Mouse (Mus musculus): ENCODE measurements around the gene Cdk10. TPM values are rescaled to one million over a fixed set of nuclear protein-coding genes. Genes with fewer than 3 reads are reported as not detected.

The Cdk10 gene
- polyA plus RNA-seq, 1 experiment, result 39.4 TPM

DNA sequence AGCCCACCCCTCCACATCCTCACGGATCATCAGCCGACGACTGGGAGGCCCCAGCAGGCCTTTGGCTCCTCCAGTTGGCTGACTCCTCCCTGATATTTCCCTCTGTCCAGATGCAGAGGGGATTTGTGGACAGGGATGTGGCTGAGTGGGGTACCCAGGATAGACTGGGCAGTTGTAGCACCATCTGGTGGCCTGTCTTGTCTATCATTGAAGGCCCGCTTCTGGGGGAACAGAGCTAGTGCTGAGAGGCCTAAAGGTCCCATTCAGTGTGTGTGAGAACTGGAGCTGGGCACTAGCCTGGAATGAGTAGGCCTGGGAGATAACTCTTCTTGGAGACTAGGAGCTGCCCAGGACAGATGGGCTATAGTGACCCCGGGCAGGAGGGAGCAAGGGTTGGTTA lies 7.1 kb downstream of the Cdk10 start:
- Histone ChIP-seq H3K4me3 (replicated peaks) (no peak overlapping the region), H3K9me3 (no peaks in the 10 kb centered on the region), H3K4me1 (peaks cover 22% of the 10 kb centered on the region), H3K36me3 (replicated peaks; ENCODE audit: low read length) (peaks cover 59% of the 10 kb centered on the region), H3K27me3 (replicated peaks) (peaks cover 28% of the 10 kb centered on the region)
- TF ChIP-seq GATA1 (IDR thresholded peaks at IDR 0.05; ENCODE audit: borderline replicate concordance, low read length) (no peak), FLI1 (IDR thresholded peaks at IDR 0.05; ENCODE audit: low read length) (no peak)

GRCm38 (mm10) chr8:123232553-123232952 lies 7.9 kb downstream of the Cdk10 start:
- no peak for TF ChIP-seq FLI1 (IDR thresholded peaks at IDR 0.05; ENCODE audit: low read length)
- TF ChIP-seq GATA1 (IDR thresholded peaks at IDR 0.05; ENCODE audit: borderline replicate concordance, low read length), result no peak
- Histone ChIP-seq H3K9me3 (no peaks in the 10 kb centered on the region), H3K4me3 (replicated peaks) (no peak overlapping the region), H3K4me1 (peaks cover 22% of the 10 kb centered on the region), H3K36me3 (replicated peaks; ENCODE audit: low read length) (peaks cover 51% of the 10 kb centered on the region), H3K27me3 (replicated peaks) (peaks cover 31% of the 10 kb centered on the region)

DNA sequence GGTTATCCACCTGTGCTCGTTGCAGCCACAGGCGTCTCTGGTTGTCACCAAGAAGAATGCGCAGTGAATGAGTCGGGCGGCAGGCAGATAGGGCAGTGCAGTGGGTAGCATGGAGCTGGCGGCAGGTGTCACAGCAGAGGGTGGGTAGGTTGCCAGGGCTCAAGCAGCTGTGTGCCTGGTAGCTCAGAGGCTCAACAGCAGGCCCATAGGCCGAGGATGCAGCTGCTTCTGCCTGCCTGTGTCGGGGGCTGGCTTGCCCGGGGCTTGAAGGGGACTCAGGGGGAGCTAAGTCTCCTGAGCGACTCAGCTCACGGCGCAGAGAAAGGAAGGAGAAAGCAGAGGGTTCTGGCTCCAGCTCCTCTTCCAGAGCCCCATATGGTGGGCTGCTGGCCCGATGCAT lies 8.7 kb downstream of the Cdk10 start:
- Histone ChIP-seq H3K27me3 (replicated peaks) (peaks cover 31% of the 10 kb centered on the region), H3K4me3 (replicated peaks) (no peak overlapping the region), H3K36me3 (replicated peaks; ENCODE audit: low read length) (peaks cover 43% of the 10 kb centered on the region), H3K4me1 (peaks cover 22% of the 10 kb centered on the region), H3K9me3 (no peaks in the 10 kb centered on the region)
- no peak for TF ChIP-seq FLI1 (IDR thresholded peaks at IDR 0.05; ENCODE audit: low read length)
- no peak for TF ChIP-seq GATA1 (IDR thresholded peaks at IDR 0.05; ENCODE audit: borderline replicate concordance, low read length)

GRCm38 (mm10) chr8:123233760-123234159 lies 9.1 kb downstream of the Cdk10 start:
- Histone ChIP-seq H3K4me1 (peaks cover 22% of the 10 kb centered on the region), H3K9me3 (no peaks in the 10 kb centered on the region), H3K4me3 (replicated peaks) (no peak overlapping the region), H3K36me3 (replicated peaks; ENCODE audit: low read length) (peaks cover 38% of the 10 kb centered on the region), H3K27me3 (replicated peaks) (peaks cover 31% of the 10 kb centered on the region)
- no peak for TF ChIP-seq FLI1 (IDR thresholded peaks at IDR 0.05; ENCODE audit: low read length)
- TF ChIP-seq GATA1 (IDR thresholded peaks at IDR 0.05; ENCODE audit: borderline replicate concordance, low read length), result no peak

DNA sequence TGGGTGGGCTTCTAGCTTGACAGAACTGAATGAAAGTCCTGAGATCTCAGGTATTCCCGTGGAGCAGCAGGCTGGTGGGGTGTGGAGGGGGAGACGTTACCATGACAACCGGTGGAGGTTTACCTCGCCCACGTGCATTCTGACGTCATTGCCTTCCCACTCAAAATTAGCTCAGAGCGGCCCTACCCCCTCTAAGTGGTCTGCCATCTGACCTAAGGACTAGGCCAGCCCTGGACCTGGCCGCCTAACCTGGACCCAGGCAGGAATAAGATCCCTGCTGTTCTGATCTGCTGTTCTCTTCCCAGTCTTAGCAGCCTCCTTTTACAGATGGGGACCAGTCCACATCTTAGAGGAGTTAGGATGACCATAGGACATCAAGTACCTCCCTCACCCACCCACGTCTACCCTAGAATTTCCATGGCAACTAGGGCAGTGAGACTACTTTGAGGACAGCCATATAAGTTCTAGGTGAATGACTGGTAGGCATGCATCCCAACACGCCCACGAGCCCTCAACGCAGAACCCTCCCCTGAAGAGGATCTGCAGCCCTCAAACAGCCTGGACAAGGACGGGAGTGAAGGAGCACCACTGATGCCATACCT lies 10.4 kb downstream of the Cdk10 start:
- peaks cover 32% of the 10 kb centered on the region for H3K36me3 ChIP-seq (replicated peaks; ENCODE audit: low read length)
- no peak for TF ChIP-seq GATA1 (IDR thresholded peaks at IDR 0.05; ENCODE audit: borderline replicate concordance, low read length)
- TF ChIP-seq FLI1 (IDR thresholded peaks at IDR 0.05; ENCODE audit: low read length), result no peak
- H3K4me3 ChIP-seq (replicated peaks), result peak overlapping the region; percentile 99
- H3K4me1 ChIP-seq, result peaks cover 22% of the 10 kb centered on the region
- no peaks in the 10 kb centered on the region for H3K9me3 ChIP-seq
- H3K27me3 ChIP-seq (replicated peaks), result peaks cover 33% of the 10 kb centered on the region

GRCm38 (mm10) chr8:123235520-123236497 lies 11.2 kb downstream of the Cdk10 start, which contains the start of gene Spata2l:
Spata2l (minus strand) TSS chr8:123236233.
- H3K36me3 ChIP-seq (replicated peaks; ENCODE audit: low read length), result peaks cover 28% of the 10 kb centered on the region

GRCm38 (mm10) chr8:123239398-123239797 lies 14.8 kb downstream of the Cdk10 start:
- H3K36me3 ChIP-seq (replicated peaks; ENCODE audit: low read length), result peaks cover 35% of the 10 kb centered on the region

More at GRCm38 (mm10) chr8:123235520-123236497, 11.2 kb downstream of the Cdk10 start, which contains the start of gene Spata2l:
- Histone ChIP-seq H3K9me3 (no peaks in the 10 kb centered on the region), H3K4me1 (peaks cover 22% of the 10 kb centered on the region), H3K27me3 (replicated peaks) (peaks cover 33% of the 10 kb centered on the region), H3K4me3 (replicated peaks) (peak within 1 kb of the TSS; percentile 99)
- TF ChIP-seq GATA1 (IDR thresholded peaks at IDR 0.05; ENCODE audit: borderline replicate concordance, low read length), result no peak
- no peak for TF ChIP-seq FLI1 (IDR thresholded peaks at IDR 0.05; ENCODE audit: low read length)

GRCm38 (mm10) chr8:123242107-123242923 lies 17.7 kb downstream of the Cdk10 start:
- Histone ChIP-seq H3K9me3 (no peaks in the 10 kb centered on the region), H3K4me1 (peaks cover 3% of the 10 kb centered on the region), H3K36me3 (replicated peaks; ENCODE audit: low read length) (peaks cover 64% of the 10 kb centered on the region), H3K4me3 (replicated peaks) (no peak overlapping the region), H3K27me3 (replicated peaks) (peaks cover 3% of the 10 kb centered on the region)
- TF ChIP-seq GATA1 (IDR thresholded peaks at IDR 0.05; ENCODE audit: borderline replicate concordance, low read length) (no peak), FLI1 (IDR thresholded peaks at IDR 0.05; ENCODE audit: low read length) (no peak)

More at GRCm38 (mm10) chr8:123239398-123239797, 14.8 kb downstream of the Cdk10 start:
- peaks cover 24% of the 10 kb centered on the region for H3K27me3 ChIP-seq (replicated peaks)
- H3K4me1 ChIP-seq, result peaks cover 25% of the 10 kb centered on the region
- no peaks in the 10 kb centered on the region for H3K9me3 ChIP-seq
- TF ChIP-seq GATA1 (IDR thresholded peaks at IDR 0.05; ENCODE audit: borderline replicate concordance, low read length) (no peak), FLI1 (IDR thresholded peaks at IDR 0.05; ENCODE audit: low read length) (no peak)
- H3K4me3 ChIP-seq (replicated peaks), result no peak overlapping the region

DNA sequence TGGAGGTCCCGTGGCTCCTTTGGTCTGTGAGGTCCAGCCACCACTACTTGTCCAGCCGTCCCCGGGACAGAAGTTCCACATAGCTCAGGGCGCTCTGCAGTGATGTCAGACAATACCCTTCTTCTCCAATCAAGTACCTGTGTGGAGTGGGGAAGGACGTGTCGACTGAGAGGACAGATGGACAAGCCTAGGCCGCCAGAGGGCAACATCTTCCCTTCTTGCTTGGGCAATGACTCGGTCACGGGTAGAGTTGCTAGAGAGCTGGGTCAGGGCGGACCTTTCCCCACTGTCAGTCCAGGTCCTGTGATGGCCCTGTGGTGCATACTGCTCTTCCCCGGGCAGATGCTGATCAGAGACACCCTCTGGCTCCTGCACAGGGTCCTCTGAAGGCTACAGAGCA lies 18.4 kb downstream of the Cdk10 start:
- Histone ChIP-seq H3K27me3 (replicated peaks) (peaks cover 3% of the 10 kb centered on the region), H3K4me1 (peaks cover 3% of the 10 kb centered on the region), H3K36me3 (replicated peaks; ENCODE audit: low read length) (peaks cover 71% of the 10 kb centered on the region), H3K9me3 (no peaks in the 10 kb centered on the region), H3K4me3 (replicated peaks) (no peak overlapping the region)
- TF ChIP-seq GATA1 (IDR thresholded peaks at IDR 0.05; ENCODE audit: borderline replicate concordance, low read length) (no peak), FLI1 (IDR thresholded peaks at IDR 0.05; ENCODE audit: low read length) (no peak)

Data from megakaryocyte, embryonic 14.5 days (primary cell).